9 mouse cellular contexts compared by ENCODE assay signal in the genomic region with DNA sequence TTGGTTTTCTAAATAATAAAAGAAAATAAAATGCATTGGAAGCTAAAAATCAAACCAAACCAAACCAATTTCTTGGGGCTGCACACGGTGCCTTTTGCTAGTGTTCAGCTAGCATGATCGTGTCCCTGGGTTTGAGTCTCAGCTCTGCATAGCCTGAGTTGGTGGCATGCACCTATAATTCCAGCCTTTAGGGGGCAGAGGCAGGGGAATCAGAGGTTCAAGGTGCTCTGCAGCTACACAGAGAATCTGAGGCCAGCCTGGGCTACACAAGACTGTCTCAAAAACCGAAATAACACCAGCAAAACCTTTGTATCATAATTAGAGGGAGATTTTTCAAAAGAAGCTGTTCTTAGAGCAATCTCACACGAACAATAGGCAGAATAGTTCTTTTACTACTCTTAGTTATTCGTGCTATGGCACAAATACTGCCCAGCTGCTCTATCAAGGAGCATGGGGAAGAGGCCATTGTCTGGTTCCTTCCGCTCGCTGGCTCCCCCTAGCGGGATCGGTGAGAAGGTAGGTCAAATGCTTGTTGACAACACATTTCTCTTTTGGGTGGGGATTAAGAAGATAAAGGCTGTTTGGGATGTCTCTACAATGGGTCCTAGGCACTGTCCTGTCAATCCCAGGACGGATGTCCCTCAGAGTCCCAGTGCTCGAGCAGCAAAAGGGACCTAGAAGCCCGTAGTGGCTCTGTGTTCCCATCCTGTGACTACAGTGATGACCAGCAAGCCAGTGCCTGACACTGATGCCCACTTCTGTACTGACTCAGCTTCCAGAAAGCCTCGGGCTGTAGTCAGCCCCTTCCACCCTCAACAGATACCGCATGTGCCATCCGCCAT. TPM values are rescaled to one million over a fixed set of nuclear protein-coding genes. Genes with fewer than 3 reads are reported as not detected.
A peak's percentile ranks its signal among the peaks of the same experiment; 100 is the strongest.
DNase-seq lines count a peak whose midpoint lies in the region; ATAC-seq and TF ChIP-seq lines count a peak whose summit lies in the region.
"Had no signal": no experiment of that assay in that cellular context is flagged by ENCODE, and none has a peak within 500 bp of the region (broad histone marks: within the 10 kb centered on the region; RNA-seq: fewer than 3 reads in every experiment).

No protein-coding gene starts in this region.

- no peak for TF ChIP-seq POLR2A in bone marrow, adult 2 months (IDR thresholded peaks at IDR 0.05; ENCODE audit: borderline replicate concordance, control insufficient read depth, low read depth, low read length)
- no peak for TF ChIP-seq POLR2A in limb, embryonic 14.5 days (IDR thresholded peaks at IDR 0.05; ENCODE audit: borderline replicate concordance, extremely low read depth, insufficient read depth, insufficient read length)

- no peak overlapping the region for H3K4me3 ChIP-seq in neural tube, embryonic 15.5 days (replicated peaks)
- H3K4me3 ChIP-seq in bone marrow, adult 2 months (replicated peaks; ENCODE audit: control insufficient read depth, low read depth, low read length), result no peak overlapping the region
- H3K4me3 ChIP-seq in embryonic facial prominence, embryonic 14.5 days (ENCODE audit: low read depth, low read length), result no peak overlapping the region
- no peak overlapping the region for H3K4me3 ChIP-seq in hindbrain, embryonic 14.5 days (replicated peaks; ENCODE audit: low read length)
- no peak overlapping the region for H3K4me3 ChIP-seq in limb, embryonic 14.5 days (replicated peaks; ENCODE audit: low read length)
- no peak overlapping the region for H3K4me3 ChIP-seq in neural tube, embryonic 11.5 days (ENCODE audit: low read depth, low read length)
- H3K4me3 ChIP-seq: myocyte had no signal

- peaks cover 5% of the 10 kb centered on the region for H3K4me1 ChIP-seq in neural tube, embryonic 15.5 days
- H3K4me1 ChIP-seq in bone marrow, adult 2 months (ENCODE audit: control insufficient read depth, insufficient read depth, low read length), result no peaks in the 10 kb centered on the region
- no peaks in the 10 kb centered on the region for H3K4me1 ChIP-seq in embryonic facial prominence, embryonic 14.5 days (ENCODE audit: control insufficient read depth, insufficient read depth, low read length)
- 0 out of 2 replicates have a peak, but pooled peaks cover 3% of the 10 kb centered on the region for H3K4me1 ChIP-seq in hindbrain, embryonic 14.5 days (replicated peaks; ENCODE audit: control insufficient read depth, insufficient read depth, low read length)
- no peaks in the 10 kb centered on the region for H3K4me1 ChIP-seq in limb, embryonic 14.5 days (ENCODE audit: control insufficient read depth, insufficient read depth, low read length)
- no peaks in the 10 kb centered on the region for H3K4me1 ChIP-seq in neural tube, embryonic 11.5 days (ENCODE audit: control insufficient read depth, insufficient read depth, low read length)

- no peak for ATAC-seq in neural tube, embryonic 15.5 days (ENCODE audit: low FRiP score)
- no peak for ATAC-seq in embryonic facial prominence, embryonic 14.5 days (ENCODE audit: low read depth)
- ATAC-seq in hindbrain, embryonic 14.5 days (ENCODE audit: low FRiP score), result no peak
- ATAC-seq in limb, embryonic 14.5 days (ENCODE audit: low FRiP score, low read depth), result 0 out of 2 replicates have a peak, but pooled peaks have one; percentile 23
- ATAC-seq in neural tube, embryonic 11.5 days (ENCODE audit: insufficient read depth, low FRiP score, low TSS enrichment), result no peak

- H3K4me2 ChIP-seq in neural tube, embryonic 15.5 days, result no peak overlapping the region
- H3K4me2 ChIP-seq in embryonic facial prominence, embryonic 14.5 days (ENCODE audit: low read depth, low read length), result no peak overlapping the region
- no peak overlapping the region for H3K4me2 ChIP-seq in hindbrain, embryonic 14.5 days (replicated peaks)
- H3K4me2 ChIP-seq in limb, embryonic 14.5 days (replicated peaks; ENCODE audit: low read depth, low read length, severe bottlenecking), result no peak overlapping the region
- no peak overlapping the region for H3K4me2 ChIP-seq in neural tube, embryonic 11.5 days (ENCODE audit: low read depth)

- no peak overlapping the region for H3K9ac ChIP-seq in neural tube, embryonic 15.5 days (replicated peaks)
- H3K9ac ChIP-seq in embryonic facial prominence, embryonic 14.5 days (ENCODE audit: low read depth, low read length), result no peak overlapping the region
- H3K9ac ChIP-seq in hindbrain, embryonic 14.5 days, result no peak overlapping the region
- H3K9ac ChIP-seq in limb, embryonic 14.5 days (ENCODE audit: low read depth, low read length, severe bottlenecking), result no peak overlapping the region
- no peak overlapping the region for H3K9ac ChIP-seq in neural tube, embryonic 11.5 days (ENCODE audit: low read length)

- H3K9me3 ChIP-seq in neural tube, embryonic 15.5 days (replicated peaks), result no peaks in the 10 kb centered on the region
- H3K9me3 ChIP-seq in embryonic facial prominence, embryonic 14.5 days (ENCODE audit: control insufficient read depth, low read length), result no peaks in the 10 kb centered on the region
- H3K9me3 ChIP-seq in hindbrain, embryonic 14.5 days (ENCODE audit: control insufficient read depth, low read length), result no peaks in the 10 kb centered on the region
- H3K9me3 ChIP-seq in limb, embryonic 14.5 days (ENCODE audit: control insufficient read depth, low read length), result no peaks in the 10 kb centered on the region
- no peaks in the 10 kb centered on the region for H3K9me3 ChIP-seq in neural tube, embryonic 11.5 days (ENCODE audit: control insufficient read depth, low read length)

- 60% methylated on average over 15 of the region's 15 CpGs for WGBS in neural tube, embryonic 15.5 days
- 50% methylated on average over 15 of the region's 15 CpGs for WGBS in bone marrow, adult 2 months
- 61% methylated on average over 15 of the region's 15 CpGs for WGBS in embryonic facial prominence, embryonic 14.5 days
- 59% methylated on average over 15 of the region's 15 CpGs for WGBS in hindbrain, embryonic 14.5 days
- 60% methylated on average over 15 of the region's 15 CpGs for WGBS in limb, embryonic 14.5 days
- WGBS in neural tube, embryonic 11.5 days, result 60% methylated on average over 15 of the region's 15 CpGs

- peaks cover 66% of the 10 kb centered on the region for H3K36me3 ChIP-seq in neural tube, embryonic 15.5 days
- peaks cover 76% of the 10 kb centered on the region for H3K36me3 ChIP-seq in embryonic facial prominence, embryonic 14.5 days (ENCODE audit: control insufficient read depth, insufficient read depth, low read length)
- H3K36me3 ChIP-seq in hindbrain, embryonic 14.5 days (replicated peaks; ENCODE audit: control insufficient read depth, insufficient read depth), result peaks cover 76% of the 10 kb centered on the region
- H3K36me3 ChIP-seq in limb, embryonic 14.5 days (ENCODE audit: control insufficient read depth, insufficient read depth, low read length), result peaks cover 63% of the 10 kb centered on the region
- peaks cover 9% of the 10 kb centered on the region for H3K36me3 ChIP-seq in neural tube, embryonic 11.5 days (ENCODE audit: control insufficient read depth, insufficient read depth, low read length)

- peak; percentile 77 for DNase-seq in neural tube, embryonic 10.5 days (ENCODE audit: extremely low spot score, low spot score)
- DNase-seq in embryonic facial prominence, embryonic 14.5 days (ENCODE audit: low spot score), result peak; percentile 39
- DNase-seq in hindbrain, embryonic 14.5 days (ENCODE audit: low spot score), result peak; percentile 58
- no peak for DNase-seq in limb, embryonic 14.5 days (ENCODE audit: low spot score)
- DNase-seq in neural tube, embryonic 11.5 days (ENCODE audit: low spot score), result peak; percentile 76
- DNase-seq in thymus, postnatal 10 days (ENCODE audit: low spot score in 2 of 2), result peak; percentile 65 to 91

- TF ChIP-seq CTCF in bone marrow, adult 2 months (IDR thresholded peaks at IDR 0.05; ENCODE audit: control insufficient read depth, insufficient read depth, low read length), result peak; percentile 91

- H3K27me3 ChIP-seq in neural tube, embryonic 15.5 days (replicated peaks), result no peaks in the 10 kb centered on the region
- H3K27me3 ChIP-seq in embryonic facial prominence, embryonic 14.5 days (replicated peaks; ENCODE audit: control insufficient read depth, insufficient read depth, low read length), result no peaks in the 10 kb centered on the region
- no peaks in the 10 kb centered on the region for H3K27me3 ChIP-seq in hindbrain, embryonic 14.5 days (ENCODE audit: control insufficient read depth, insufficient read depth, low read length)
- H3K27me3 ChIP-seq in limb, embryonic 14.5 days (ENCODE audit: control insufficient read depth, insufficient read depth, low read length), result no peaks in the 10 kb centered on the region
- no peaks in the 10 kb centered on the region for H3K27me3 ChIP-seq in neural tube, embryonic 11.5 days (ENCODE audit: control insufficient read depth, insufficient read depth, low read length)

- H3K27ac ChIP-seq in neural tube, embryonic 15.5 days (replicated peaks), result no peak overlapping the region
- H3K27ac ChIP-seq in bone marrow, adult 2 months (ENCODE audit: control insufficient read depth, insufficient read depth, low read depth, low read length, poor library complexity), result no peak overlapping the region
- H3K27ac ChIP-seq in embryonic facial prominence, embryonic 14.5 days (replicated peaks; ENCODE audit: low read depth, low read length), result no peak overlapping the region
- no peak overlapping the region for H3K27ac ChIP-seq in hindbrain, embryonic 14.5 days
- no peak overlapping the region for H3K27ac ChIP-seq in limb, embryonic 14.5 days (replicated peaks; ENCODE audit: low read depth, low read length)
- no peak overlapping the region for H3K27ac ChIP-seq in neural tube, embryonic 11.5 days (ENCODE audit: low read depth, low read length)

RNA-seq across cellular contexts. Expression of gene Setd7, which starts 20.9 kb away (rescaled TPM):
- 2.6 and 4.2 TPM in 2 replicates for polyA plus RNA-seq in neural tube, embryonic 15.5 days (2015; fragmentation: Nextera tagmentation; extraction: Ambion mirVana)
- polyA plus RNA-seq in bone marrow, adult 2 months (2011; ENCODE audit: insufficient read depth, insufficient read length, low replicate concordance, missing spikeins), result 5.5 and 12.0 TPM in 2 replicates
- polyA plus RNA-seq in embryonic facial prominence, embryonic 14.5 days (2014; fragmentation: Nextera tagmentation; extraction: Ambion mirVana), result 6.2 and 7.3 TPM in 2 replicates
- 2.7 and 2.9 TPM in 2 replicates for polyA plus RNA-seq in hindbrain, embryonic 14.5 days (2014; fragmentation: Nextera tagmentation; extraction: Ambion mirVana)
- polyA plus RNA-seq in limb, embryonic 14.5 days (2012; rRNA removed), result 19.6 and 21.5 TPM in 2 replicates
- polyA plus RNA-seq in limb, embryonic 14.5 days (2014; fragmentation: Nextera tagmentation; extraction: Ambion mirVana), result 5.7 and 6.1 TPM in 2 replicates
- polyA plus RNA-seq in neural tube, embryonic 11.5 days (2014; fragmentation: Nextera tagmentation; extraction: Ambion mirVana), result 4.2 and 4.8 TPM in 2 replicates

RNA-seq across cellular contexts. Expression of gene Rab33b, which starts 56.1 kb away (rescaled TPM):
- 27.3 and 27.4 TPM in 2 replicates for polyA plus RNA-seq in neural tube, embryonic 15.5 days (2015; fragmentation: Nextera tagmentation; extraction: Ambion mirVana)
- polyA plus RNA-seq in bone marrow, adult 2 months (2011; ENCODE audit: insufficient read depth, insufficient read length, low replicate concordance, missing spikeins), result 4.3 and 12.3 TPM in 2 replicates
- polyA plus RNA-seq in embryonic facial prominence, embryonic 14.5 days (2014; fragmentation: Nextera tagmentation; extraction: Ambion mirVana), result 25.8 and 29.0 TPM in 2 replicates
- polyA plus RNA-seq in hindbrain, embryonic 14.5 days (2014; fragmentation: Nextera tagmentation; extraction: Ambion mirVana), result 26.6 and 29.9 TPM in 2 replicates
- 16.2 and 16.5 TPM in 2 replicates for polyA plus RNA-seq in limb, embryonic 14.5 days (2012; rRNA removed)
- polyA plus RNA-seq in limb, embryonic 14.5 days (2014; fragmentation: Nextera tagmentation; extraction: Ambion mirVana), result 24.9 and 25.4 TPM in 2 replicates
- polyA plus RNA-seq in neural tube, embryonic 11.5 days (2014; fragmentation: Nextera tagmentation; extraction: Ambion mirVana), result 13.4 and 14.7 TPM in 2 replicates
